In genomic region chr11:71884861-71885260, GRCm38 (mm10) we compare ENCODE assay signal across 11 mouse cellular contexts.
"Had no signal": no experiment of that assay in that cellular context is flagged by ENCODE, and none has a peak within 500 bp of the region (broad histone marks: within the 10 kb centered on the region; RNA-seq: fewer than 3 reads in every experiment).

No protein-coding gene starts in this region.

- DNase-seq: right cerebral cortex, adult 18-20 months; right cerebral cortex, postnatal 14 days; right cerebral cortex, postnatal 25 days; right cerebral cortex, postnatal 4 days; spleen, adult 18-20 months; thymus, adult 18-20 months; thymus, adult 2 months; thymus, postnatal 14 days; thymus, postnatal 25 days; thymus, postnatal 36 days; thymus, postnatal 4 days had no signal
